Mouse (Mus musculus) urinary bladder, postnatal 36 days (tissue): ENCODE measurements around the gene Rhbg.
A peak's percentile ranks its signal among the peaks of the same experiment; 100 is the strongest.

ENCODE experiments used
- DNase-seq, 2 experiments: peaks; one replicate each; pipeline ENCODE4 v3.0.0; 2022; ENCODE audit warnings: low spot score in 2 of 2, mixed read lengths in 1 of 2

Gene Rhbg

DNA sequence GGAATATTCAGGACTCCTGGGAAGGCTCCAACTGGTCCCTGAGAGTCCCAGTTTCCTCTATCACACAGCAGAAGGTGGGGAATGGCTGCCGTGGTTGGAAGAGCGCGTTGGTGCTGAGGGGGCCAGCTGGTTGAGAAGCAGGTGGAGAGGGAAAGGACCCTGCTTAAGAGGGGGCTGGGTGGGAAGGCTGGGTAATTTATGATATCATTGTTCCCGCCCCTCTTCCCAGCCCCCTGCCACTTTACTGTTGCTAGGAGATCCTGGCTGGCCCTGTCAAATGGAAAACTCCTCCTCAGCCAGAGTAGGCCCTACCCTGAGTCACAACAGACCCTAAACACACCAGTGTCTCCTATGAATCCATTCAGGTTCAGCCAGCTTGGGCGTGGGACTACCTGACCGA, 26.5 kb downstream of the Rhbg start:
- DNase-seq, result no peak

DNA sequence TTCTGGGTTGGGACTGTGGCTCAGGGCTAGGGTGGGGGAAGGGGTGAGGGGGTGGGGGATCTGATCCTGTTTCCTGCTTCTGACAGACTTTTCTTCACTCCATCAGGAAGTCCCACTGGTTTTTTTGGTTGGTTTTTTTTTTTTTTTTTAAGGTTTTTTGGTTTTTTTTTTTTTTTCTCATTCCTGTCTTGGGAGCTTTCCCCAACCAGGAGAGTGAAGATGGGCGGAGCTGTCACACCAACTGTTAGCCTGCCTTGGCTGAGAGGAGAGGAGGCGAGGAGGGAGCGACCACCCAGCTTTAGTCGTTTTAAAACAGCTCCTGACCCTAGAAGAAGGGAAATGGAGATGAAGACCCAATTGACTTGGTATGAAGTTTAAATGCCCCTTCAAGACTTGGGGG, 27.2 kb downstream of the Rhbg start:
- no peak for DNase-seq

DNA sequence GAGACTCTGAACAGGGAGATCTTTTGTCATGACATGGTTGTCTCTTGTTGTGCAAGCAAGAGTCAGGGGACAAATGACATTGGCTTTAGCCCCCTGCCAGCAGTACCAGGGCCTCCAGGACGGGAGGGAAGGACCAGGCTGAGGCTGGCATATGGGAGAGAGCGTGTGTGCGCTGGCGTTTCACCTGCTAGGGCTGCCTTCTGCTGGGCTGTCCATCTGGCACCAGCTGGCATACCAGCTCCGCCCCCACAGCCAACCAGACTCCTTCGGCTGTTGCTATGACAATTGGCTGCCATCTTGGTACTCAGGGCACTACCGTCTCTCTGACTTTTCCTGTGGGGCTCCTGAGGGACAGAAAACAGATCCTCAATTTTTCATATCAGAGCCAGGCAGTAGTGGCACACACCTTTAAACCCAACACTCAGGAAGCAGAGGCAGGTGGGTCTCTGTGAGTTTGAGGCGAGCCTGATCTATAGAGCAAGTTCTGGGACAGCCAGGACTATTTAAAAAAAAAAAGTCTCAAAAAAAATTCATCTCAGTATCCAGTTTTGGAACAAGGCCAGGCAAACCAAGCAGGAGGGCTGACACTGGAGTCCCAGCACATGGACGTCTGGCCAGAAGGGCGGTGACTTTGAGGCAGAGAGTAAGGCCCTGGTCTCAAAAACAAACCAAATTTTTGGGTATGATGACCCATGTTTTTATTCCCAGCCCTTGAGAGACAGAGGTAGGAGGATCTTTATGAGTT, 28.2 kb downstream of the Rhbg start:
- no peak for DNase-seq

DNA sequence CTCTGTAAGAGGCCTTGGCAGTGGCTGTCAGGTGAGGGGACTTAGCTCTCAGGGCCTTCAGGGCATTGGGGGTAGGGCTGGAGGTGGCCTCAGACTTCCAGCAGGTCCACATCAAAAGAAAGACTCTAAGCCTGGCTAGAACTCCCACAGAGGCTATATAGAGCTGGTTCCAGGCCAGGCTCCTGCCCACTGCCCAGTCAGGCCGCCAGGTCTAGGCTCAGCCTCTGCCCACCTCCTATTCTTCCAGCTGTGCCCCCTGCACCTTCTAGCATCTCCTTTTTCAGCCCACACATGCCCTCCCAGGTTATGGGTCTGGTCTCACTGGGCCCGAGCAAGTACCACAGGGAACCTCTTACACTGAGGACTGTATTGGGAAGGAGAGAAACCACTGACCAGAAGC, 29.6 kb downstream of the Rhbg start:
- DNase-seq, result no peak

DNA sequence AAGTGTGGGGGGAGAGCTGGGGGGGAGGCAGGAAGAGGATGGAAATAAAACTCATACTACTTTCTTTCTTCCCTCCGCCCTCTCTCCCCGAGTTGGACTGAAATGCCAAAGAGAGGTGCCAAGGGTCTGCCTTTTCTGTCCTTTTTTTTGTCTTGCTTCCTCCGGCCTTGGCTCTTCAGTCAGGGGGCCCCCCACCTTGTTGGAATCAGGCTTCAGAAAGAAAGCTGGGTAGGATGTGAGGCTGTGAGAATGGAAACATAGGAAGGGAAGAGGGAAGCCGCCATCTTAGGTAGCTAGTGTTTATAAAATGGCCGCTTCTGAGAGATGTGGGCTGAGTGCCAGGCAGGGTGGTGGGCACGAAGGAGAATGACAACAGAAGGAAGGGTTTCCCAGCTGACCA, 32.1 kb downstream of the Rhbg start:
- no peak for DNase-seq

DNA sequence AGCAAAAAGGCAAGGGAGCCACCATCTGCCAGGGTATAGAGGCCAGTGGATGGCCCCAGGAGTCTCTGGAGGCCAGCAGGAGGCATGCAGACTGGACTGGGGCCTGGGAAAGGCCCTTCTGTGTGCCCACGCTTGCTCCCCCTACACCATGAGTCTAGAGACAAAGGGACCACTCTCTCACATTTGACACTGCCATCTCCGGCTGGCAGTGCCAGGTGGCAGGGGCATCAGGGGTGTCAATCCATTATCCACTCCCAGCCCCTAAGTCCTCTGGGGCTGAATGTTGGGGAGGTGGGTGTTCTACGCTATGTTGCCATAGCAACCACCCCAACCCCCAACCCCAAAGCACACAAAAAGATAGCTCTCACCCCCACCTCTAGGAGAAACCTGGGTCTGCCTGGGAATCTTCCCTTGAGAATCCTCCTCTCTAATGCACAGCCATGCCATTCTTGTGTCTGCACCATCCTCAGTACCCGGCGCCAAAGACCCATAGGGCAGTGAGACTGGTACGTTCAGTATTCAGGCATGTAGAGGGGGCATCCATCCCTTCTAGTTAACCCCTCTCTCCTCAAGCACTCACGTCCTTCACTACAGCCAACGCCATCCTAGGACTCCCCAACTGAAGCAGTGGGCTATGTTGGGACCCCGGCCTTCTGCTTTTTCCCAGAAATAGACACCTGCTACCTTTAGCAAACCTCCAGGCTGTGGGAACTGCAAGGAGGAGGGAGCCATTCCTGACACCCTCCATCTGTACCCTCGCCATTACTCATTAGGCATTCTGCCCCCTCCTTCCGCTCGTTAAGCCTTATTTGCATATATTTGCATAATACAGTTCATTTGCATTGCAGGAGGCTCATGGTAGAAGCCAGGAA, 32.8 kb downstream of the Rhbg start:
- DNase-seq, result no peak

DNA sequence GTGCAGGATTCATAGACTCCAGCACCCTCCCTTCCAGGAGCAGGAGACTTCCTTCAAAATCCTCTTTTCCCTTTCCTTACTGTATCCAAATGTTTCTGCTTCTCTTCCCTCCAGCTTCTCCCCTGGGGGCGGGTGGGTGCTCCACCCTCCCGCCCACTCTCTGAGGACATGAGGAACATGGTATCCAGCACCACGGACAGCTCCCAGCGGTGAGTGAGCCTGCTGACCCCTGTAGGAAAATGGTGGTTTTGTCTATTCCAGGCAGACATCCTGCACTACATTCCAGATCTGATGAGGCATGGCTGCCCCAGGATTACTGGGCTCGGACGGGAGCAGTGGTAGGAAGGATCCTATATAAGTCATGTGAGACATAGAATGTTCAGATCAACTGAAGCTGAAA, 33.7 kb downstream of the Rhbg start:
- DNase-seq, result peak; percentile 41 to 62

DNA sequence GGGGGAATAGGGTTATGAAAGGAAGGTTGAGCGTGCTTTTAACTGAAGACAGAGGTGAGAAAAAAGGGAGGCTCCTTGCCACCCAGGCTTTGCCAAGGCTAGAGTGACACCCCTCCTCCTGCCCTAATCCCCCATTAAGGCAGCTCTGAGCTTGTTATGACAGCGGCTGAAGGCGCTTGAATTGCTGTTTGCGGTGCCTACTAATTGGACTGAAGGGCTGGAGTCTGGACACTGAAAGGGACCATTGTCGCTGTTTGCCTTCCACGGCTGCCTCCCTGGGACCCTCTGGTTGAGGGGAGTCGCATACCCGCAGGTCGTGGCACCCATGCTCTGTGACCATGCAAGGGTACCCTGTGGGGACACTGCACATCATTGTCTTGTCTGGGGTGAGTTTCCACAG, 34.6 kb downstream of the Rhbg start:
- no peak for DNase-seq

DNA sequence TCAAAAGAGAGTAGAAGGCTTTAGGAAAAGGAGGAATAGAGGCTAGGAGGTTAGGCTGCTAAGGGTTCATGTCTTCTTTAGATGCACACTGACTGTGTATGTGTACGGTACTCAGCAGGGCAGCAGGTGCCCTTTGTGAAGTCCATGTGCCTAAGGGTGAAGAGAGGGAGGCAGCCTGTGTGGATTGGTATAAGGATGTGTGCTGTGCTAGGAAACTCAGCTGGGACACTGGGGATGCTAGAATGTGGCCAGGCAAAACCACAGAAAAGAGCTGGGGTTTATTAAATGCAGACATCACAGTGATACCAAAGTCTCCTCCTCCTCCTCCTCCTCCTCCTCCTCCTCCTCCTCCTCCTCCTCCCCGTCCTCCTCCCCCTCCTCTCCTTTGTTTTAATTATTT, 36.8 kb downstream of the Rhbg start:
- DNase-seq, result no peak

DNA sequence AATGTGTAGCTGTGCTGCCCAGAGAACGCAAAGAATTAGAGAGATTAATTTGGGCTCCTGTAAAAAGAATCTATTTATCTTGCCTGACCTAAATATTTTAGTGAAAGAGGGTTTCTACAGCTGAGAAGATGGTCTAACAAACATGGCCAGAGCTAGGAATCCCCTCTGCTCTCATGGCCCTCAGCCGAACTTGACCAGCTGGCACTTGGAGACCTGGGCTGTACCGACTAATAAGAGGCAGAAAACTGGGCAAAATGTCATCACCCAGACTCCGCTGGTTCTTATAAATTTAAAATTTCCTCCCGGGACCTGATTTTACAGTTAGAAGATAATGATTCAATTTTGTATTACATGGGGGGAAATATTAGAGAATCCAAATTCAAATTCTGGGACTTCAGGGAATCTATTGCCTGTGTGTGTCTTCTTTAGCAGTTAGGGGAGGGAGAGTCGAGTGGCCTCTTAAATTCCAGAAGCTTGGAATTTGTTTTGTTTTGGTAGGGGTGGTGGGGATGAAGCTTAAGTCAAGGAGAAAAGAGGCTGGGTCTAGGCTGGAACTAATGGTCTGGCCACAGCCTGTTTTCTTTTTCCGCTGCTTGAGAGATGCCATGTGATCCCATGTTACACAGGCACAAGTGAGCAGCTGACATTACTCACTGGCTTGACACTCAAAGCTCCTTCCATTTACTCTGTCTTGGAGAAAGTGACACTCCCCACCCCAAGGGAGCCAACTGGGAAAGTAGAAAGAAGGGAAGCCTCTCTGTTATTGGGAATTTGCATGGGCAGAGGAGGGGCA, 37.8 kb downstream of the Rhbg start:
- DNase-seq, result no peak

DNA sequence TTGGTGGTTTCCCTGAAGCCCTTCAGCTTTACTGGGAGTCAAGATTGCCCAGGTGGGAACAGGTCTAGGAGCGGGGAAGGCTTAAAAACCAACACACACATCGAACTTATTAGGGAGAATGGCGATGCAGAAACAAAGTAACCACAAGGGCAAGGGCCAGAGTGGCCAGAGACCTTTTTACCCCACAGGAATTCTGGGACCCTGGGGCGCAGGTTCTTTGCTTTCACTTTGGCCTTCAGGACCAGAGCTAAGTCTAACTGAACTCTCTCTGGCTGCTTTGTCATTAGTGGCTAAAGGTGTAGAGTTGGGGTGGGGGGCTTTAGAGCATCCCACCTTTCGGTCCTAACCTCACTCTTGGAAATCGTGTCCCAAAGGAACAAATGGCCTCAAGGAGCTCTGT, 38.4 kb downstream of the Rhbg start:
- DNase-seq, result no peak

DNA sequence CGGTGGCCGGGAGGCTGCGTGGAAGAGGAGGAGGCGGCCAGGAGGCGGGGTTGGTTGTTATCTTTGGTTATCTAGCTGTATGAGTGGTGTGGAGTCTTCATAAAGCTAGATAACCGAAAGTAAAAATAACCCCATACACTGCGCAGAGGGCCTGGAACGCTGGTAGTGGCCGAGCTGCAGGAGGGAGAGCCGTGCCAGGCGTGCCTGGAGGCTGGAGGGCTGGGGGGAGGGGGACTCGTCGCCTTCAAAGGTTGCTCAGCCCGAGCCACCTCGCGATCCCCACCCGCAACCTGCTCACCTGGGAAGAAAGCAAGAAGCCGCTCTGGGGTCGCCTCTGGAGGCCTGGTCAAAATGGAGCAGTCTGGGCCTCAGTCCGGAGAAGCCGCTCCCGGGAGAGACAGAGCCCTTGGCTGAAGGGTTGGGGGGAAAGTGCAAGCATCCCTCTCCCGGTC, 38.9 kb downstream of the Rhbg start:
- no peak for DNase-seq

DNA sequence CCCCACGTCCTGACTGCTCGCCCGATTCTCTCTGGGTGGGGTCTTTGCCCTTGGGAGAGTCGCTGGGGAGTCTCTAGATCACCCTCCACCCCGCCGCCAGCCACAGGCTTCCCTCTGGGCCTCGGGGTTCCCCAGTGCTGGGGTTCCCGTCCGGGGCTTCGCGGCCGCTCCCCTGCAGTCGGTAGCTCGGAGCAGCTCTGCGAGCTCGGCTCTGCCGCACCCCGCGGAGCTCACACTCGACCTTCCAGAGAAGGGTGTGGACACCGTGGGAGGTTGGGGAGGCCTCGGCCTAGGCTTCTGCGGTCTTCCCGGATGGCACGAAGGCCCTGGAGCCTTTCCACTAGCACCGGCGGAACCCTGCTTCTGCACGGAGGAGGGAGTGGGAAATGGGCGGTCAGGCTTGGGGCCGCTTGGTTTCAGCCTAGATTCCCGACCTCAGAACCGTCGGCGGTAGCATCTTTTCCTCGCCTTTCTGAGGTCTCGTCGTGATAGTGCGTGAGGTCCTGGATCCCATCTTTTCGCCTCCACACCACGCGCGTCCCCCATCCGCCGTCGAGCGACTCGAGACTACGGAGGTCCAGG, 39.4 kb downstream of the Rhbg start:
- no peak for DNase-seq

DNA sequence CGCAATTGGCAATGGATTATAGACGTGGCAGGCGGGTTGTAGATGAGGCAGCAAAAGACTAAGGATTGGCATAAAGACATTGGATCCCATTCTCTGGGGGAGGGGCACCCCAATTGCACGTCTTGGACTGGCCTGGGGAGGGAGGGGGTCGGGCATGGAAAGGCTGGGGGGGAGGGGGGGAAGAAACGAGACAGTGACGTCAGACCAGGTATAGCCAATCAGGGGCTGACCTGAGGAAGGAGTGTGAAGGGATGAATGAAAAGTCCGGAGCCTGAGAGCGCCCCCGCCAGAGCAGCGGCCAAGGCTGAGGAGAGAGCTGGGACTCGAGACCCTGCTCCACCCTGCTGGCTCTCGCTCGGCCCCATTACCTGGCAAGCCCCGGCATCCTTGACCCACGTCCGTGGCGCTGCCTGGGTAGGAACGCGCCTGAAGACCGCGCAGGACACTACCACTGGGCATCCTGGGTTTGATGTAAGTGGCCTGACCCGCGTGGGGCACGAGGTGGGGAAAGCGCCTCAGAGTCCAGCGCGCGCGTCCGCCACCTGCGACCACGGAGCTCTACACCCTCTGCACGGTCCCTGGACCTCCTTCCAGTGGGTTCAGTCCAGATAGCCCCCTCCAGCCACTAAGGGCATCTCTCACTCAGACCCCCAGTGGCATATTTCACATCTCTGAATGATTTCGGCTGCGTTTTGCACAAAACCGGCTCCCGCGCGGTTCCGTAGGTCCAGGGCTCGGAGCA, 40.1 kb downstream of the Rhbg start:
- no peak for DNase-seq

DNA sequence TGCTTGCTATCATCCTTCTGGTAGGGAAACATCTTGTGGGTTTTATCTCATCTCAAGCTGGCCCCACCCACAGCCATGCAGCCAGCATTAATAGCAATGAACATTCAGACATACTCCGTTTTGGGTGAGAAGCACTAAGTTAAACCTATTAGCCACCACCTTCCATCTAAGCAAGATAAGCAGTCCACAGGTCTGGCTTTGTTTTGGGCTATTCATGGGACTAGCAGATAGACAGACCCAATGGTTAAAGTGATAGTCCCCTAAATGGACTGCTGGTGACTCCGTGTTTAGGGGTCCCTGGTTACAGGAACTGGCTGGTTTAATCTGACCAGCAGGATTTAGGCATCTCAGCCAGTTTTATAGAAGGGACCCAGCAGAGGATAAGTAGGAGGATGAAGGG, 41.5 kb downstream of the Rhbg start:
- no peak for DNase-seq

DNA sequence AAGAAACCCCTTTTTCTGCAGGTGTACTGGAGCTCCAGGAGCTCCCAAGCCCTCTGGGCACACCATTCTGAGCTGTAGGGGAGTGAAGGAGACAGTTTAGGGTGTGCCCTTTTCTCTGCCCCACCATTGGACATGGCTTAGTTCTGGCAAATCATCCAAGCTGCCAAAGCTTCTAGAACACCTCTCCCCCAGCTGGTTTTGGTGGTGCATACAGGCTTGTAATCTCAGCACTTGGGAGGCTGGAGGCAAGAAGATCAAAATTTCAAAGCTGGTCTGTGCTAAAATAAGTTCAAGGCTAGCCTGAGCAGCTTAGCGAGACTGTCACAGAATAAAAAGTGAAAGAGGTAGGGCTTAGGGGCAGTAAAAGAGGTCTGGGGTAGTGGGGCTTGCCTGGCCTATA, 42.2 kb downstream of the Rhbg start:
- DNase-seq, result no peak

DNA sequence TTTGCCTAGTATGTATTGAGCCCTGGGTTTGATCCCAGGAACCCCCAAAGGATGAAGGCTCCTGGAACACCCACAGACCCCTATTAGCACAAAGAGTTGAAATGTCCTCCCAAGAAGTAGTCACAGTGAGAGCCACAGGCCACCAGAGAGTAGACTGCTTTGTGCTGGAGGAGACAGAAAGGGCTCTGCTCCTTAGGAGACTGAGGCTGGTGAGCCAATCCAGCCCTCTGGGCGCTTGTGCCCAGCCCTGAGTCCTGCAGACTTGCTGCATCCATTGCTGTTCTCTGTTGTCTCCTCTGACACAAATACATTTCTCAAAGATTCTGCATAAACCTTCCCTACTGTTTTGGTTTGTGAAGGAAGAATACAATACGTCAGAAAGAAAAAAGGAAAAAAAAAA, 43.6 kb downstream of the Rhbg start:
- no peak for DNase-seq

DNA sequence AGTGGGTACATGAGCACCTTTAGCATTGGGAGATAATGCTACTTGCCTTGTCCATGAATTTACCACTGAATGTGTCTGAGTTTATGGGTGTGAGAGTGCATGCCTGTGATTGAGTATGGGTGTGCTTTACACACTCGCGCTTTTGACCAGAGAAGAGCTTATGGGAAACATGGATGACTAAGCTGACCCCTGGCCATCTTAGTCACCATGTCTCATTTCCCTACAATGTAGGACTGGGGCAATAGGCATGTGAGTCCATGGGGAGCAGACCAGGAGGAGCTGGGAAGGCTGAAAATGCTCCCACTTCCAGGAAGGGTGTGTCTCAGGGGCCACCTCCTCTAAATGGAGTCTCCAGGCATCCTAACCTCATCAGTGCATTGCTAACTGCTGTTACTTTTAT, 44.4 kb downstream of the Rhbg start:
- no peak for DNase-seq

DNA sequence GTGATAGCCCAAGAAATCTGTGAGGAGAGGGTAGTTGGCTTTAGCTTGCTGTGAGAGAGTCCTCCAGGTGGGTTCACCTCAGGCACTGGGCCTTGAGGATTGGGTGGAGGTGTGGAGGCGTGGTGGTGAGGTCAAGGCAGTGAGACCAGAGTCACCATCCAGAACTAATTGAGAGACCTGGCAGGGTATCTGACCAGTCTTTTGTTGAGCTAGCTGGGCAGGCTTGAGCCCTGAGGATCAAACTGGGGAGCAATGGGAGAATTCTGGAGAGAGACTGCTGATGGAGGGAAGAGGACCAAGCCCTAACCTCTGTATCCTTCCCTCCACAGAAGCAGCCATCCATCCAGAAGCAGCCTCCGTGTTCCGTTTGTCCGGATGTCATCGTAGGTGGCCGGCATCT, 45.2 kb downstream of the Rhbg start:
- DNase-seq, result no peak

DNA sequence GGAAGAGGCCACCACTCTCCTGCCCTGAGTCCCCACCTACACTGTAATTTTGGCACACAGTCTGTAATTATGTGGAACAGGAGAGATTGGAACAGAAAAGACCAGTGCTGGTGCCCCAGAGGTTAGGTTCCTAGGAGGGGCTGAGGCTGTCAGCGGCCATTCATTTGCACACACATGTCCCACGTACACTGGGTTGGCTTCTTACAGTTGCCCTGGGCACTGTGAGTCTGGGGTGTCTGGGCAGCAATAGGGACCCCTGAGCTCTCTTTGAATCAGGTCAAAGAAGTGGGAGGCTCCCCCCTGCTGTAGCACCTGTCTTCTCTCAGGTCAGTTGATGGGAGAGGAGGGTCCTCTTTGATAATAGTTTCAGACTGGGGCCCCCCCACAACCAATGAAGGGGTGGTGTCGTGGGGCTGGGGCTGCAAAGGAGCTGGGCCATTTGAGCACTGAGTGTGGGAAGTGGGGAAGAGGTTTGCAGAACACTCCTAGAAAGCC, 46.2 kb downstream of the Rhbg start:
- DNase-seq, result no peak

DNA sequence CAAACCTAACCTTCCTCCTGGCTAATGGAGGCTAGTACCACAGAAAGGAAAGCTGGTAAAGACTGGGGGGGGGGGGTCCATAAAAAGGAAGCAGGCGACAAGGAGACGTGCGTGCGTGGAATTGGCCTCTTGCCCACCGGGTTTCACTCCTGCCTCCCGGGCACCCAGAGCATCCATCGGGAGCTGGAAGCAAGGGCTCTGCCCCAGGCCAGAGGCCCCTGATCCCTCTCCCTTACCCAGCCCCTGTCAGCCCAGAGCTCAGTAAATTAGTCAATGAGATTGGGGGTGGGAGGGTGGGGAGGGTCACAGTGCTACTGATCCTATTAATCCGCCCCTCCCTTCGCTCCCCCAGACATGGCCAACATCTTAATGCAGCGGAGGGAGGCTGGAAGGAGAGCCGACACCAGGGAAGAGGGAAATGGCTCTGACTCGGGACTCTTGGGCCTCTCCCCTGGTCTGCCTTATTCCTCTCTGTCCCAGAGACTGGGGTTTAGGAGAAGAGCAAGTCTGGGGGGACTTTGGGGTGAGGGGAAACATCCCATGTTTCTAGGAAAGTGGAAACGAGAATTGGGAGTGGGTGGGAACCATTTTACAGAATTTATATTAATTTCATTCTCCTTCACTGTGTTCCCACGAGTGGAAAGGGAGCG, 46.9 kb downstream of the Rhbg start:
- DNase-seq, result no peak
